Mouse (Mus musculus): Measurements from ENCODE around the gene Bspry. TPM values are rescaled to one million over a fixed set of nuclear protein-coding genes. Genes with fewer than 3 reads are reported as not detected.
"Not testable (repeated sequence)": the region's sequence is repeated elsewhere in the genome, so short reads cannot be mapped to it uniquely, and the experiment has no call there.

The Bspry gene
- total RNA-seq, 2 experiments from 2014 or later, result 0.38 to 0.40 TPM

DNA sequence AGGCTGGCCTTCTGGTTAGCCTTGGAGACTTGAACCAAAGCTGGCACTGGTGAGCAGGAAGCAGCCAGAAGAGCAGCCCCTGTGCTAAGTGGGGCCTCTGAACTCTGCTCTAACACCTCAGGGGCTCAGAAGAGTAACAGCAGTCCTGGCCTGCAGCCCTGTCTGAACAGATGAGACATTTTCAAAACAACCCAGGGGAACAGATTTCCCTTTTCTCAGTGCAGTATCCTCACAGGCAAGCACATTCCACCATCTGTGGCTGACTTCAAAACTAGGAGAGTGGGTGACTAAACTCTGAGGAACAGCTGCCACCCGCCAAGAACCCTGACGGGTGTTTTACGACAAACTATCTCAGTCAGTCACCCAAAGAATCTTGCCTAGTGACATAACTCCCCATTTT lies 20.8 kb upstream of the Bspry start:
- intact Hi-C loops (cut with DNase I), result loop anchor here (5.0 kb wide), 3 partner anchors 38 to 303 kb away; partner anchors contain the start of gene Alad
- peak; percentile 22 to 25 for DNase-seq (ENCODE audit: extremely low spot score in 1 of 2, low spot score in 2 of 2)
- H3K4me3 ChIP-seq, result no peak overlapping the region
- no peak overlapping the region for H3K27ac ChIP-seq
- TF ChIP-seq CTCF (IDR thresholded peaks at IDR 0.05), result no peak

DNA sequence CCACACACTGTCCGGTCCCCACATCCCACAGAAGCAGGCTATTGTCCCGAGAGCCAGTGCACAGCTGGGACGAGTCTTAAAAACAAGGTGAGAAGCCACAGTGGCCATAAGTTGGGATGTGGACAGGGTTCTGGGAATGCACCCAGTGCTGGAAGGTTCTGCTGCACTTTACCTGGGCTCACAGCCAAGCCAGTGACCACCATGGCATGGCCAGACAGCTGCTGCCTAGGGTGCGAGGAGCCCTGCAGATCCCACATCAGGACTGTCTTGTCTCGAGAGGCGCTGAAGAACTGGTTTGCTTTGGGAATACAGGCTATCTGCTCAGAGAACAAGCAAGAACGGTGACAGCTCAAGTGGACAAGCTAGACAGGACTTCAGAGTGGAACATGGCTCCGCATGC lies 19.5 kb upstream of the Bspry start:
- Histone ChIP-seq H3K27ac (no peak overlapping the region), H3K4me3 (no peak overlapping the region)
- no peak for TF ChIP-seq CTCF (IDR thresholded peaks at IDR 0.05)
- no peak for DNase-seq (ENCODE audit: extremely low spot score in 1 of 2, low spot score in 2 of 2)
- intact Hi-C loops (cut with DNase I), result no loop called here

DNA sequence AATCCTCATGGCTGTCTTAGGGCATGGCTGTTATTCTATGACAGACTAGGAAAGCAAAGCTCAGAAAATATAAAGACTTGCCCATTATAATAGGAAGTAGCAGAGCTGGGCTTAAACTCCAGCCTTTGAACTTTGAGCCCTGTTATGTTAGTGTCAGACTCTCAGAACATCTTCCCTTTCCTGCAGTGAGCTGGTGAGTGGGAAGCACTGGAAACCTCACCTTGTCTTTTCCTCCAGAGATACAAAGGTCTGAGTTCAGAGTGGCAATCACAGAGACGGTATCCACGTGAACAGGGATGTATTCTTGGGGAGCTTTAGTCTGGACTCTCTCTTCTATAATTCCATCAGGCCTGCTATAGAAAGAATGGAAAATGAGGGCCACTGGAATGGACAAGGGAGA lies 16.7 kb upstream of the Bspry start:
- intact Hi-C loops (cut with DNase I), result no loop called here
- no peak overlapping the region for H3K4me3 ChIP-seq
- TF ChIP-seq CTCF (IDR thresholded peaks at IDR 0.05), result no peak
- no peak for DNase-seq (ENCODE audit: extremely low spot score in 1 of 2, low spot score in 2 of 2)
- H3K27ac ChIP-seq, result no peak overlapping the region

DNA sequence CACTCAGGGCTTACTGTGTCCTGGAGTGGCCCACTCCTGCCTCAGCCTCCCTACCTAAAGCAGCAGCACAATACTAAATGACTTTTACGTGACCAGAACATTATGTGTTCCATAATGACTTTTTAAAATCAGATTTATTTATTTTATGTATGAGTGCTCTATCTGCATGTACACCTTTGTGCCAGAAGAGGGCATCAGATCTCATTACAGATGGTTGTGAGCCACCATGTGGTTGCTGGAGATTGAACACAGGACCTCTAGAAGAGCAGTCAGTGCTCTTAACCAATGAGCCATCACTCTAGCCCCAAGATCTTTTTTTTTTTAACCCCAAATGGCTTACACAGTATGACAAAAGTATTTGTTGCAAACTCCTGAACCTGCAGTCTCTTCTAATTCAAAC lies 11.7 kb upstream of the Bspry start:
- intact Hi-C loops (cut with DNase I), result no loop called here
- TF ChIP-seq CTCF (IDR thresholded peaks at IDR 0.05), result peak; percentile 38
- Histone ChIP-seq H3K27ac (no peak overlapping the region), H3K4me3 (no peak overlapping the region)
- DNase-seq (ENCODE audit: extremely low spot score in 1 of 2, low spot score in 2 of 2), result no peak

DNA sequence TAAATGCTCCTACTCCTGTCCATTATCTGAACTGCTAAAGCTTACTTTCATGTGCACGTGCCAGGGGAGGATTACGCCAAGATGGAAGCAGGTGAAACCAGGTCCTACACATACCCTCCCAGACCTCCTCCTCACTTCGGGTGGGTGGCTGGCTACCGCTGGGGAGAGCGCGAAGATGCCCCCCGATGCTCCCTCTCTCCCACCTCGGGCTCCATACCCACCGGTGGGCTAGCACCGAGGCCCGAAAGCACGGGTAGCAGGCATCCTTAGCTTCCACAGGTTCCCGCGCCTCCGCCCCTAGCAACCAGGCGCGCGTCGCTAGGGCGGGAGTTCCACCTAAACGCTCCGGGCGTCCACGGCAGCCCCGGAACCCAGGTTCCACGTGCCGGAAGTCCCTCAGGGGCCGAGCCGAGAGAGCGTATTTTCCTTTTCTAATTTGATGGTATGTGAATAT lies 9.2 kb upstream of the Bspry start, which contains the start of gene Wdr31:
Wdr31 (minus strand) TSS at position 299 of the 454 bp plus-strand sequence.
- intact Hi-C loops (cut with DNase I), result no loop called here
- Histone ChIP-seq H3K4me3 (peak within 1 kb of the TSS; percentile 77), H3K27ac (peak within 1 kb of the TSS; percentile 69)
- DNase-seq (ENCODE audit: extremely low spot score in 1 of 2, low spot score in 2 of 2), result peak; percentile 86 to 88
- TF ChIP-seq CTCF (IDR thresholded peaks at IDR 0.05), result no peak

DNA sequence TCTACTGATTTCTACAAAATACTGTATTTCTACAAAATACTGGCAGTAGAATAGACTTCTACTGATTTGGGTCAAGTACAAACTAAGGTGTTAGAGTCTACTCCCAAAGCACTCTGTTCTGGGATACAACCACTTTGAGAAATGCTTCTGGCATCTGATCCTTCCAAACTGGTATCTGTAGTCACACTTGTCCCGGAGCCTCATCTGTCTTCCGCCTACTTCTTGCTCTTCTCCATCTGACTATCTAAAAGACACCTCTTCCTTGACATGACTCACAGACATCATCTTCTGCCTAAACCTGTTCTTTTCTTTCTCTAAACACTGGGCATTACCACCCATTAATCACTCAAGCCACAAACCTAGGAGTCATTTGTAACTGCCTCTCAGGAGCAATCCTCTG lies 7.8 kb upstream of the Bspry start:
- no peak for TF ChIP-seq CTCF (IDR thresholded peaks at IDR 0.05)
- H3K4me3 ChIP-seq, result no peak overlapping the region
- intact Hi-C loops (cut with DNase I), result loop anchor here (1.0 kb wide), 1 partner anchor 24 kb away; no protein-coding TSS in a partner anchor
- no peak overlapping the region for H3K27ac ChIP-seq
- peak in 1 of 2 experiments; percentile 25 for DNase-seq (ENCODE audit: extremely low spot score in 1 of 2, low spot score in 2 of 2)

DNA sequence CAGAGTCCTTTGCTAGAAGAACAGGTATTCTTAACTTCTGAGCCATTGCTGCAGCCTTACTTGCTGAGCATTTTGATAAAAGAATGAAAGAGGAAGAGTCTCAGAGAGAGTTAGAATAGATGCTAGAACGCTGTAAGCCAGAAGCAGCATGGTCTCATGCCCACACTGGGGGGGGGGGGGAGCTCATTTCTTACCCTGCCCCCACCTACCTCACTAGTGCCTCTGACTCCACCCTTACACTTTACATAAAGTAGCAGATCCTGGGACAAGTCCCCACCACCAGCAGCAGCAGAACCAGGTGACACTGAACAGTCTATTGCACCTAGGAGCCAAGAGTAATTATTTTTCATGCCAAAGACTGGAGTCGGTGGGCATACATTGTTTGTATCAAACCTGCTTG lies 4.7 kb upstream of the Bspry start:
- Histone ChIP-seq H3K27ac (no peak overlapping the region), H3K4me3 (no peak overlapping the region)
- intact Hi-C loops (cut with DNase I), result no loop called here
- DNase-seq (ENCODE audit: extremely low spot score in 1 of 2, low spot score in 2 of 2), result no peak
- no peak for TF ChIP-seq CTCF (IDR thresholded peaks at IDR 0.05)

DNA sequence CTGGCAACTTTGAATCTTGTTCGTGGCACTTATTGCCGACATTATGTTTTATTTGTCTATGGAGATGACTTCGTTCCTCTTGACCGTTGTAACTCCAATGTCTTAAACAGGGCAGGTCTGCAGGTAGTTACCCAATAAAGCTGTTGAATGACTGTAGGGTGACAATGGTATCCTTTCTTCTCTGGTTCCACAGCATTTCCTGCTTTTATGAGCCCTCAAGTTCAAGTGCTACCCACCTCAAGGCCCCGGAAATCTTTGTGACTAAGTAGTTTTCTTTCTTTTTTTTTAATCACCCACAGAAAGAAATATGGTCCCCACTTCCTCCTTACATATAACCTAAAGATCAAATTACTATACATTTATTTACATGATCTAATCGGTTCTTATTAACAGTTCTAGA lies 4.1 kb upstream of the Bspry start:
- intact Hi-C loops (cut with DNase I), result no loop called here
- TF ChIP-seq CTCF (IDR thresholded peaks at IDR 0.05), result no peak
- Histone ChIP-seq H3K27ac (no peak overlapping the region), H3K4me3 (no peak overlapping the region)
- DNase-seq (ENCODE audit: extremely low spot score in 1 of 2, low spot score in 2 of 2), result no peak

DNA sequence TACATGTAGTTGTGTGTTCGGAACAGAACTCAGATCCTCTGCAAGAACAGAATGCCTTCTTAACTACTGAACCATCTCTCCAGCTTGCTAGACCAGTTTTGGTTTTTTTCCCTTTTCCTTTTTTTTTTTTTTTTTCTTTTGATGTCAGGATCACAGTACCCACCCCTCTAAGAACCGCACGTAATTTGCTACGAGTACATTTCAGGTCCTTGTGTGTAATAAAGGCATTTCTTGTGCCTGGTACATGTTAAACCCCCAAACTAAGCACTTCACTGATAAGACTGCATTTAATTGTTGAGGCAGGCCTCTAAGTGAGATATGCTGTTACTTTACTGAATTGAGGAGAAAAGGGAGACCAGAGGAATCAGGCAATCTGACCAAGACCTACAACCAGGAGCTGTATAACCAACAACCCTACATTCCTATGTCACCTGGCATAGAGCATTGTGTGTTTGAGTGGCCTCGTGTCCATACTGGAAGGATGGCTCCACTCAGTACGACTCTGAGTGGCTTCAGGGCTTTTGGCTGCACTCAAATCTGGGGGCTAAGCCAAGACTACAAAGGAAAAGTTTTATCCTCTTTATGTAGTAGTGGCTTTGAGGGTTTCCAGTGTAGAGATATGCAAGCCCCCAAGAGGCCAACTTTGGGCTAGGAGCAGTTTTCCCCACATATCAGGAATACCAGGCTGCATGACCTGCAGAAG lies 2.2 kb upstream of the Bspry start:
- intact Hi-C loops (cut with DNase I), result no loop called here
- no peak for TF ChIP-seq CTCF (IDR thresholded peaks at IDR 0.05)
- no peak for DNase-seq (ENCODE audit: extremely low spot score in 1 of 2, low spot score in 2 of 2)
- Histone ChIP-seq H3K4me3 (no peak overlapping the region), H3K27ac (no peak overlapping the region)

DNA sequence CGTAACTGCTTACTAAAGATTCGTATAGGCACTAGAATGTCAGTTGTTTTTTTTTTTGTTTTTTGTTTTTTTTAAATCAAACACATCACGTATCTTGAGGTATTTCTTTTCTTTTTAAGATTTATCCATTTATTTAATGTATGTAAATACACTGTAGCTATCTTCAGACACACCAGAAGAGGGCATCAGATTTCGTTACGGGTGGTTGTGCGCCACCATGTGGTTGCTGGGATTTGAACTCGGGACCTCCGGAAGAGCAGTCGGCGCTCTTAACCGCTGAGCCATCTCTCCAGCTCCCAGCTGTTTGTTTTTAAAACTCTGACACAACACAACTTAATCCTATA lies 288 bp upstream of the Bspry start:
- DNase-seq (ENCODE audit: extremely low spot score in 1 of 2, low spot score in 2 of 2); H3K27ac ChIP-seq; intact Hi-C loops (cut with DNase I): not testable (repeated sequence)
- peak overlapping the region; percentile 40 for H3K4me3 ChIP-seq
- peak; percentile 47 for TF ChIP-seq CTCF (IDR thresholded peaks at IDR 0.05)

DNA sequence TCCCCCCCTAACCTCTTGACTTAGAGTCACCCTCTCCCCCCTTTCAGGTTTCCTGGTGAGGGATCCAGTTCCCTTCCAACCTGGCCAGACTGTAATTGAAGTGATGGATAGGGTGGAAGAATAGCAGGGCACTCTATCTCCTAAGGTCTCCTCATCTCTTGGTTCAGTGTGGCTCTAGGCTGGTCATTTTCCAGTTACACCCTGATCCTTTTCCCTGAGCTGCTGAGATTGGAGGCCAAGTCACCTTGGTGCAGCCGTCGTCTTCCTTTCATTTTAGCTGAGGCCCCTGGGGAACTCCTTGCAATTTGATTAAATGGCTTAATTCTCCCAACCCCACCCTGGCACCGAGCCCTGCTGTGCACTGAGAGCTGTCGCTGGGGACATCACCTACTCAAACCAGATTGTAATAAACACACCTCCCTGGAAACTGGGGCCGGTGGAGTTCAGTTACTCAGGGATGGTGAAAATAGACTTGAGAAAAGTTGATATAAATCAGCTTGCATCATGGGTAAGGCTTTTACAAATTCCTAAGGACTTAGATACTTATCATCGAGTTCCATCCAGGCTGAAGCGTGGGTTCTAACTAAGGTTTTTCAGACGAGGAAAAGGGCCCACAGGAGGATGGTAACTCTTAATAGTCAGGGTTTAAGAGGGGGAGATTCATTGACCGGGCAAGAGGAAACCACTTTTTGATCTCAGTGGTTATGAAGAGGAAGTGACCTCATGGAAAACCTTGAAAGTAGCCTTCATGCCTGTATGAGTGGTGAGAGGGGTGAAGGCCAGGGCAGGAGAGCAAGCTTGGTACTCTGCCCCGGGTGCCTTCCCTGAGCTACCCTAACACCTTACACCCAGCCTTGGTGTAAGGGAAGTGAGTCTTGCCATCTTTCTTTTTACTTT lies 1.1 kb downstream of the Bspry start:
- intact Hi-C loops (cut with DNase I), result no loop called here
- H3K27ac ChIP-seq, result no peak overlapping the region
- DNase-seq (ENCODE audit: extremely low spot score in 1 of 2, low spot score in 2 of 2), result no peak
- no peak overlapping the region for H3K4me3 ChIP-seq
- TF ChIP-seq CTCF (IDR thresholded peaks at IDR 0.05), result no peak

DNA sequence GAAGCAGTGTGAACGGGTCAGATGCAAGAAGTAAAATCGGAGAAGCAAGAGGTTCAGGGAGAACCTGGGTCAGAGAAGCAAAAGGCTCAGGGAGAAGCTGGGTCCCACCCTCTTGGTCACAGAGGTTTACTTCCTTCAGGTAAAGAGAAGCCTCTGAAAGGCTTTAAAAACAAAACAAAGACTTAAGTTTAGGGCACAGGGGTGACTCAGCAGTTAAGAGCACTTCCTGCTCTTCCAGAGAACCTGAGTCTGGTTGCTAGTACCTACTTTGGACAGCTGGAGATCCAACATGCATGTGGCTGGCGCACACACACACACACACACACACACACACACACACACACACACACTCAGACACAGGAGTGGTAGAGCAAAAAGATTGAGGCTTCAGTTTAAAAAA lies 5.1 kb downstream of the Bspry start:
- no peak for TF ChIP-seq CTCF (IDR thresholded peaks at IDR 0.05)
- DNase-seq (ENCODE audit: extremely low spot score in 1 of 2, low spot score in 2 of 2), result no peak
- Histone ChIP-seq H3K4me3 (no peak overlapping the region), H3K27ac (no peak overlapping the region)
- intact Hi-C loops (cut with DNase I), result no loop called here

Data from left cerebral cortex, adult 2 months (tissue).